Mouse (Mus musculus) ovary, postnatal 14 days (tissue): ENCODE results near the gene Slamf9.

Experiments used
- DNase-seq: peaks from one replicate; pipeline ENCODE4 v3.0.0; 2022; ENCODE audit warnings: low spot score

Slamf9 gene

DNA sequence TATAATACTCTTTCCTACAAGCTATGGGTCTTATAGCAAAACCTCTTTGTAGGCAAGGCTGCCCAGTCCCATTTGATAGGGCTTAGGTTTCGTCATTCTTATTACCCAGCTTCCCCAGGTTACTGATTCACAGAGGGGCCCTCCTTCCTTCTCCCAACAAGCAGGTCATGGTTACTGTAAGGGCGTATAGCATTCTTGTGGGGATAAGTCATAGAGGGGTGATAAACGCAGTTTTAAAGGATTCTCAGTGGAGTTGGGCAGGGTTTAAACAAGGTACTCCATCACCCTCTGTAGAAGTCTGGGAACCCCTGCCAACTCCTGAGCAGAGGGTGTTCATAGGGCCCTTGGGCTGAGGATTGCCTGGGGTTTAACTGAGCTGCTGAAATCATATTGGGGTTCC lies 12.6 kb upstream of the Slamf9 start:
- no peak for DNase-seq

DNA sequence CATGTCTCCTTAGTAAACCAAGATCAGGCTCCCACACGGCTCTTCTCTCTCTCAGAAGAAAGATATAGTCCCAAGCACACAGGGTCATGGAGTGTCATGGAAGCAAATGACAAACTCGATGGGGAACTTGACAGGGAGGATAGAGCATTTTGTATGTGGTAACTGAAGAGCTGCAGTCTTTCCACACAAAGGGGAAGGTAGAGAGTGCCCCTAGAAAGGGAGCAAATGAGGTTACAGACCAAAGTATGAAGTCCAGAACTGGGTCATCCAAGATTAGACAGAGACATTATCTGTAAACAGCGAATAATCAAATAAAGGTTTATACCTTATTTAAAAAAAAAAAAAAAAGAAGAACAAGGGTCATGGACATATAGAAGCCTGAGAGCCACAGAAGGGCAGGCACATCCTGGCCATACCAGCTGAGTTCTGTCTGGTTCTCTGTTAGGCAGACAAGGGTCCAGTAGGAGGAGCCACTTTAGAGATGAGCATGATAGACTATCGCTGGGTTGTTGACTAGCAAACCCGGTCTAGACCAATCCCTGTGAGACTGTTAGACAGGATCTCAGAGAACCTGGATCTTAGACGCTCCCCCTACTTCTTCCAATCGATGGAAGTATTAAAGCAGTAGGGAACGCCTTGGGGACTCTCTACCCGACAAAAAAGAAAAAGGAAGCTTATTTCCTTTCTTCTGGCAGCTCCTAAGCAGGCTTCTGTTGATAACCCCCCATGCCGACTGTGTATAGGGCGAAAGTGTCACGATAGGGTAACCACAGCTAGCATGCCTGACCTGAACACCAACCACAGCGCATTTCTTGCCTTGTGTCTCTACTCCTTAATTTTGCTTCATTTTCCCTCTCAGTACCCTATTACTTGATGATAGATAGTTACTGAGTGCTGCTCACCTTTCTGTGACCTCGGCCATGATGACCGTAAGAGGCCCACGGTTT lies 11.5 kb upstream of the Slamf9 start:
- no peak for DNase-seq

DNA sequence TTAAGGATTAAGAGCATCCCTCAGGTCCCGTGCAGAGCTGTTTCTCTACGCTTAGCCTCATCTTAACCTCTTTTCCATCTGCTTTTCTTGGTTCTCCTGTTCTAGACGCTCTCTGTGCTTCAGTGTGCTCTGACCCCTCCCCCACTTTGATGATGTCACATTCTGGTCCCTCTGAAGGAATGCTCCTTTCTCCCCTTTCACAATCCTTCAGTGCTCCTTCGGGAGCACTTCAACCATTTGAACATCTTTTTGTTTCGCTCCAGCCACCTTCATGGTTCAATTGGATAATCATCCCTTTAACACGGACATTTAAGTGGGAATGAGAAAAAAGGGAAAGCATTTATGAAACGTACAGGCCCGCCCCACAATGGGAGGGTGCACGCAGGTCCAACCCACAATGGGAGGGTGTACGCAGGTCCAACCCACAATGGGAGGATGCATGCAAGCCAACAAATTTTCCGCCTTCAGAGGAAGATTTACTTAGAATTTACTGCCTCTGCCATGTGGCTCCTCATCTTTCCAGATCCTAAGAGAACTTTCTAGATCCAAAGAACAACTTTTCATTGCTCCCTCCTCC lies 6.8 kb upstream of the Slamf9 start:
- DNase-seq: no peak

DNA sequence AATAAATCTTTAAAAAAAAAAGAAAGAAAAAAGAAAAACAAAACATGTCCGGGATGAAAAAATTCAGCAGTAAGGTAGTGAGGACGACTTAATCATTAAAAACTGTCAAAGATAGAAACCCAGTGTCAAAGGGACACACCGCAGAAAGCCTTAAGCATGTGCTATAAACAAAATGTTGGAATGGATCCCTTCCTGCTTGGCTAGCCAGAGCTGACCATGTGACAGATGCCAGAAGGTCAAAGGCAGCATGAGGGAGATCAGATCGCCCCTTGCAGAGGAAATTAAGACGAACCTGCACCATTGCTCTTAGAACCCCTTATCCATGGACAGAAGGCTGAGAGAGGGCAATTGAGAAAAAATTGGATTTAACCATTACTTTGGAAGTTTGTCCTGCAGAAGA lies 5.8 kb upstream of the Slamf9 start:
- DNase-seq: no peak

DNA sequence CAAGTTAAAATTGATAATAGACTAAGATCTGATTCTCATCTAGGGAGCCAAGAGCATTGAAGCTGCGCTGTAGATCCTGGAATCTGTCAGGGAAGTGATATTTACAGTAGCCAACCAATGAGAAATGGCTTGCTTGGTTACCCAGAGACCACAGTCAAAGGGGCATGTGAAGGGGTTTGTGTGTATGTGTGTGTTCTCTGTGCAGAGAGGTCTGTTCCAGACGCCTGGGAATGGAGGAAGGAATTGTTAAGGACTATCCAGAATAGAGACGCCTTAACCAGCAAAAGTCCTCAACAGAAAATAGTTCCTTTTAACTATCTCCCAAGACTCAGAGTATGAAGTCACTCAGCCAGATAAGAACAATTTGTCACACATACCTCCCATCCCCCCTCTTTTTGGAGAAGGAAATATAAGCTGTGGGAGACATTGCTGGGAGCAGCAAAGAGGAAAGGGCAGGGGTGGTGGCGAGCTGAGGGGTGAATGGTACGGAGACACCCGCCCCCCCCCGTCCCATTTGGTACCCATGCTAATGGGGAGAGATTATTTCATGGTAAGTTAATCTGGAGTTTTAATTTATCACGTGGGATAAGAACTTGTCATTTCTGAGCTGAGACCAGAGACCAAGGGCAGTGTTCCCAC lies 5.2 kb upstream of the Slamf9 start:
- no peak for DNase-seq

DNA sequence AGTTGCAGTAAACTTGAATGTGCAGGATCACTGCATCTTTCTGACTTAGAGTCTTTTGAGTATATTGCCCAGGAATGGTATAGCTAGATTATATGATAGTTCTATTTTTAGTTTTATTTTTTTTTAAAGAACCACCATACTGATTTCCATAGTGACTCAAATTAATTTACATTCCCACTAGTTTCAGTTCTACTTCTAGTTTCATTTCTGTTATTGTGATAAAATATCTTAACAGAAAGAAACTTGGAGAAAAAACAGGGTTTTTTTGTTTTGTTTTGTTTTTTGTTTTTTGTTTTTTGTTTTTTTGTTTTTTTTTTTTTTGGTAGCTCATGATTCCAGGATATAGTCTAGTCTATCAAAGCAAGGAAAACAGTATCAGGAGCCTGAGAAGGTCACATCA lies 2.2 kb upstream of the Slamf9 start:
- no peak for DNase-seq

DNA sequence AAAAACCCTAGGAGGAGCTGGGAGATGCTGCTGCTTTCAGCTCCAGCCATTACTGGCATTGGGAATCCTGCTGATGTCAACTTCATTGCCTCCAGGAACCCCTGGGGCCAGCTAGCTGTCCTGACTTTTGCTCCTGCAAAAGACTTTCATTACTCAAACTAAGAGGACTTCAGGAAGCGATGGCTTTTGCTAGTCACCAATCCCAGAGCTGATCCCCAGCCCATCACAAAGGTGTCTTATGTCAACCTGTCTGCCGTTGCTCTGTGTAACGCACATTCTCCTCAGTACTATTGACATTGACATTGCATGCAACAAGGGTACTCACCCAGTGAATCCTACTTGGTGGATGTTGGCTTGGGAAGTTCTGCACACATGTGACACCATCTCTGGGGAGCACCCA lies 962 bp upstream of the Slamf9 start:
- DNase-seq: no peak

DNA sequence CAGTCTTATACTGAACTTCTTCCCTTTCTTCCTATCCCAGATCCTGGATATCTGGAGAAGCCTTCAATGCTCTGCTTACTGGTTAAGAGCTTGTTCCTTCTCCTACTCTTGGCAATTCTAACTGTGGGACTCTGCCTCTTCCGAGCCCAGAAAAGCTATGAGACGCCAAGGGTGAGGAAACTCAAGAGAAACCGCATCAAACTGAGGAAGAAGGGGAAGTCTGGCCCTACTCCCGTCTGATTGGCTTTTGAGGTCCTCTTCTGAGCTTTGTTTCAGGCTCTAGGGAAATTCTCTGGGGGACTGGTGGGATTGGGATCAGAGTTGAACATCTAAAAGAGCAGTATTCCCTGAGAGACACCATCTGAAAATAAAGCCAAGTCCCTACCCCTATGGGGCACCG lies 2.9 kb downstream of the Slamf9 start:
- DNase-seq: no peak

DNA sequence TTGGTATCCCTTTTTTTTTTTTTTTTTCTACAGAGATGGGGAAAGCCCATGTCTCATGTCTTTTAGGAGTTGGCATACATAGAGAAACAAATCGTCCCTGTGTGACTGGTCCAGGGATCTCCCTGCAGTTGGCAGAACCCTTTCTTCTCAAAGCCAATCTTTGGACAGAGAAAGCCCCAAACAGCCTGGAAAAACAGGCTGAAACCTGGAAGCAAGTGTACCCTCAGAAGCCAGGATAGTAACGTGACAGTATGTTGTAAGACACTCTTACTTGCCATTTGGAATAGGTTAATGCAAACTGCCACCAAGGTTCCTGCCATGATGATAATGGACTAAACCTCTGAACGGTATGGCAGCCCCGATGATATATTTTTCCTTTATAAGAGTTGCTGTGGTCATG lies 5.2 kb downstream of the Slamf9 start:
- DNase-seq: no peak

DNA sequence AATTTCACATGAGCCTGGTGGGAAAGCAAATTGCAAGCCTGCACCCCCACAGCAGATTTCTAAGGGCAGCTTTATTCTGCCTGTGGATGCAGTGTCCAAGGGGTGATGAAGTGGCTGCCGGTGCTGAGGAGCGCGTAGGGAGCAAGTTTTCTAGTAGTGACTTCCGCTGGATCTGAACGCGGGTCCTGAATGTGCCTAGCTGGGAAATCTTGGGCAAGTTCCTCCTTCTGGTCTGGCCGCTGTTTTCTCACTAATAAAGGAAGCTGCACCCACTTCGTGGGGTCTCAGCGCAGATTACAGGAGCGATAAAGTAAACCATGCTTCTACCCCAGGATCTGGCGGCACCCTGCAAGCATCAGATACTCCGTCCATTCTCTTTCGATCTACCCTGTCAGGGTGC lies 6.0 kb downstream of the Slamf9 start:
- no peak for DNase-seq

DNA sequence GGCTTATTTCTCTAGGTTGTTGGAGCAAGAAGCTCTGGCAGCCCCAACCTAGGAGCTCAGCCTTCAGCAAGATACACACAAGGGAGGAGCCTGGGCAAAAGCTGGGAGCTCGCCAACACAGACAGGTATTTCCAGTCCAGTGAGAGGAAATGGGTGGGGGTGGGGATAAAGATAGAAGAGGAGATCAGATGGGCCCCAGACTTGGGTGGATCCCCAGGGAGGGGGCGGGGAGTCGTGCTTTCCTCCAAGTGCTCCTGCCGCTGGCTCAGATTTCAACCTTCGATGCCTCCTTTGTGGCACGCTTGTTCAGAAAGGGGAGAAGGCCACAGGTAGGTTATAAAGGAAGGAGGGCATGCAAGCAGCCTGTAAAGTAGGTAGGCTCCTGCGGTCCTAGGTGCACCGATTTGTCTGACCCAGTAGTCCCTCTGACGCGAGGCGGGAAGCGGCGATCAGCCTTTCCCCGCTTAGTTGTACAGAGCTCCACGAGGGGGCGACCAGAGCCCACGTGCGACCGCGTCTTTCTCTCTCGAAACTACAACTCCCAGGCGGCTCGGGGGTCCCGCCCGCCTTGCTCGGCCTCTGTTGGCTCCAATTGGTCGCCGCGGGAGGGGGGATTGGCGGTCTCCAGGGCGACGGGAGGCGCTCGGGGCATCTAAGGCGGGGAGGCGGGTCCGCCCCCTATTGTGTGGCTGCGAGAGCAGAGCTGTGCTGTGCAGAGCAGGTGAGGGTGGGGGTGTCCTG lies 6.6 kb downstream of the Slamf9 start, which contains the start of gene Igsf9:
Gene Igsf9 (plus strand): TSS at position 249 of the 741 bp plus-strand sequence.
- DNase-seq: peak; percentile 85

DNA sequence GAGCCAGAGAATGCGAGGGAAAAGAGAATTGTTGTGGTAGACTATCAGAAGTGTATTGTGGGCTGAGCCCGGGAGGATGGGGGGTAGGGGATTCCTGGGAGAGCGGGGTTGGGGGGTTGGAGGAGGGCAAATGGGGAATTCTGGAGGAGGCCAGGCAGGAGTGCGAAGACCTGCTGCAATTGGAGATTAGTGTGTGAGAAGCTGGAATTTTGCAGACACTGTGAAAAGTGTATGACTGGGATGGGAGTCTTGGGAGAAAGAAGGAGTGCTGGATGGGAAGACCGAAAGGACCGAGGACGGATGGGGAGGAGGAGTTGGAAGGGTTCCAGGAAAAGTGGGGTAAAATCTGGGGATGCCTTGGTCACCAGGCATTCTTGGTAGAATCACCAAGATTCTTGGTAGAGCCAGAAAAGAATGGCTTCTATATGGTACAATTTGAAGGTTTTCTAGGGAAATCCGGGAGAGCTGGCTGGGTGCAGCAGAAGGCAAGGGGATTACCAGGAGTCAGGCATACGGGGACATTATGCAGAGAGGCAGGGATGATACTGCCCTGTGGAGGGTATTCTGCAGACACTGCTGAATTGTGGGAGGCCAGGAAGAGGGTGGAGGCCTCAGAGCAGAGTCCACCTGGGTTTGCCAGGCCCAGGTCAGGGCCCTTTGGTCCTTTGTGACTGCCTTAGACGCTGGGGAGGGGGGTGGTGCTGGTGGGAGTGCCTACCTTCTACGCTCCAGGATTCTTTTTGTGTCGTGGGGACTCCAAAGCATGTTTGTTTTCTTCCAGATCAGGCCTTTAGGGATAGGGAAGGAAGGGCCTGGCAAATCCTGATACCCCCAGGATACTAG lies 7.6 kb downstream of the Slamf9 start:
- no peak for DNase-seq

DNA sequence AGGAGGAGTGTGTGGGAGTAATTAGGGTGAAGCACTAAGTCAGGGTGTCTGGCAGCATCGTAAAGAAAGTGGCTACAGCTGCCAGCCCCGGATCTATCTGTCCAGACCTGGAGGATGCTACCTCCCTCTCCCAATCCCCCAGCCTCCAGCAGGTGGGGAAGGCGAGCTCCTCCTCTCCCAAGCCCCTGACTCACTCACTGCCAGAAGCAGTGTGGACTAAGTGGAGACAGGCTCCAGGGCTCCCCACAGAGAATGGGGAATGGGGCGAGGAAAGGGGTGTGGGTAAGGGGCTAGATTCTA lies 8.2 kb downstream of the Slamf9 start:
- DNase-seq: no peak

DNA sequence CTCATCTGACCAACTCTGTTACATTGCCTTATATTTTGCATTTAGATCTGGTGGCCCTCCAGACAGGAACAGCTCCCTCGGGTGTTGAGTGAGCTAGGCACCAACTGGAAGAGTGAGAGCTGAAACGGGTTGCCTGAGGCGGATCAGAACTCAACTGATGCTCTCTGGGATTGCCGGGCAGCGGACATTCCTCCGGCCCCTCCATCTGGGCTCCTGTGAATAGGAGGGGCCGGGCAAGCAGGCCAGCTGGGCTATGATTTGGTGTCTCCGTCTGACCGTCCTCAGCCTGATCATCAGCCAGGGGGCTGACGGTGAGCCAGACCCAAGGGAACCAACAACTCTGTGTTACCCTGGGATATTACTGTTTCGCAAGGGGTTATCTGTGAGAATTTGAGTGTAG lies 9.1 kb downstream of the Slamf9 start:
- no peak for DNase-seq

DNA sequence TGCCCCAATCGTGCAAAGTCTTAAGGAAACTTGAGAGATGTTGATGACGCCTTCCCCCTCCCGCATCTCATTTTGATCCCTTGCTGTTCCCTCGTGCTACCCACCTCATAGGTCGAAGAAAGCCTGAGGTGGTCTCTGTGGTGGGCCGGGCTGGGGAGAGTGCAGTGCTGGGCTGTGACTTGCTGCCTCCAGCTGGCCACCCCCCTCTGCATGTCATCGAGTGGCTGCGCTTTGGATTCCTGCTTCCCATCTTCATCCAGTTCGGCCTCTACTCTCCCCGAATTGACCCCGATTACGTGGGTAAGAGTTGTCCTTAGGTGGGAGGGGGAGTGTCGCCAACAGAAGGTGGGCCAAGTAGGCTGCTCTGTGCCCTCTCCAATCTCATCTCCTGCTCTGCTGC lies 9.5 kb downstream of the Slamf9 start:
- no peak for DNase-seq

DNA sequence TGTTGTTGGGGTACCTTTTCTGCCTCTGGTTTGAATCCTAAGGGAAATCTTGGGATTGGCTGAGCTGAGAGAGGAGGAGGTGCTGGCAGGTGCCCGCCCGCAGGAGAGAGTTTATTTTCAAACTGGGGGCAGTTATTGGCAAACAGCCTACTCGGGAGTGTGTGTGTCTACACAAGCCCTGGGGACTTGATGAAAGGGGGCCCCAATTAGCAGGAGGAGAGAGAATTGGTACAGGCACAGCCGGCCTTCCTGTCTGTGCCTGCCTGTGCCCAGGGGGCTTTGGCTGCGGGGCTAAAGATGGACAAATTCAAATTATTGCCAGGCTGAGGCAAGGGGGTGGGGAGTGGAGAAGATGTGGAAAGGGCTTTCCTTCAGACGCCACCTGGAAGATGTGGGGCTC lies 10.7 kb downstream of the Slamf9 start:
- DNase-seq: no peak

DNA sequence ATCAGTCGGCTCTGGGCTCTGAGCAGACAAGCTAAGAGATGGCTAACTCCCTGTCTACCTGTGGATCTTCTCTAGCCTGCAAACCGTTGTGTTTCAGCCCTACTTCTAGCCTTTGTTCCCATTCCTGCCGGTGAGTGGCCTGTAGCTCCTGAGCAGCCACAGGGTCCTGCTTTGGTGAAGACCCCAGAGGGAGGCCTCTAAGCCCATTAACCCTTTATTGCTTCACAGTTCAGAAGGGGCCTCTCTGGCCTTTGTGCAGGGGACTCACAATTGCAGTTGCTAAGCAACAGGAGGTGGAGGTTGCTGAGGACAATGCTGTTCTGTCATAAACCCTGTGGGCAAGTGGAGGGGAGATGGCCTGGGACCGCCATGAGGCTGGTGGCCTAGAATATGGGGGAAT lies 11.1 kb downstream of the Slamf9 start:
- DNase-seq: no peak

DNA sequence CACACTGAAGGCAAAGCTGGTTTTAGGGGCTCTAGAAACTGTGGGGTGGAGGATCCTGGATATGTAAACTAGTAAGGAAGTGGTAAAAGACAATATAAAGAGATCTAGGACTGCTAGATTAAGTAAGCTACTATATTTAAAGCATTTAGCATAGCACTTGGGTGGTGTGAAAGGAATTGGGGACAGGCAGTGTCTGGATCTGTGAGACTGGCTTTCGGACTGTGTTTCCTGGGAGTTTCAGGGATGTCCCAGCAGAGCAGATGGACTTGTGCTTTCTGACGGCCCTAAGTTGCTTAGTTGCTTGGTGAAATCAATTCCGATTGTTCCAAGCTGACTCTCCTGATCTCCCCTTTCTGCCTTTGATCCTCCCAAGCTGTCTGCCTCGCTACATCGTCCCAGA lies 11.5 kb downstream of the Slamf9 start:
- no peak for DNase-seq

DNA sequence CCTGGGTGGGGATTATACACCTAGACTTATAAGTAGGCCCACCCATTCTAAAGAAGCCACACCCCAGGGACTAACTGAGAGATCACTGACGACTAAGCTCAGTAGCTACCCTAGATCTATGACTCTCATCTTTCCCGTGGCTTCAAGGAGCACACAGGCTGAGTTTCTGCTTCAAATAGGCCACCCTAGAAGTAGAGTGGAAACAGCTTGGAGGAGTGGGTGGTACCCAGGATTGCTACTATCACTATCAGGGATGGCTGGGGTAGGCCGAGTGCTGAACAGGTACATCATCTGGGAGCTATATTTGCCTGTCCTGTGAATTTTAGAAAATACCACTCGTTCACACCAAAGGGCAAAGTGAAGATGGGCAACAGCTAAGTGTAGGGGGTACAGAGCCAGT lies 12.7 kb downstream of the Slamf9 start:
- DNase-seq: no peak

DNA sequence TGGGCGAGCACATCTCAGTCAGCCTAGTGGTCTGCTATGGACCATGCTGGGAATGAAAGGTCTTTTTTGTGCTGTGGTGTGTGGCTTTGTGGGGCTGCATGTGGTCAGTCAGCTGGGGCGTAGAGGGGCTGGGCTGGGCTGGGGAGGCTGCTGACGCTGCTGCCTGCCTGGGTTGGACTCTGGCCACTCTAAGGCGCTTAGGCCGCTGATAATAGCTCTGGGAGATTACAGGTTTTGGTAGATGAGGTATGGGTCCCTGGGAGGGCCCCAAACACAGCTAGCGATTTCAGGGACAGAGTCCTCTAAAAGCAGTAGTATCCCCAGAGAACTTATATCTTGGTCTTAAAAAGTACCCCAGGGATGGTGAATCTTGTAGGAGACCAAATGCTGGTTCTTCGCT lies 13.7 kb downstream of the Slamf9 start:
- no peak for DNase-seq

DNA sequence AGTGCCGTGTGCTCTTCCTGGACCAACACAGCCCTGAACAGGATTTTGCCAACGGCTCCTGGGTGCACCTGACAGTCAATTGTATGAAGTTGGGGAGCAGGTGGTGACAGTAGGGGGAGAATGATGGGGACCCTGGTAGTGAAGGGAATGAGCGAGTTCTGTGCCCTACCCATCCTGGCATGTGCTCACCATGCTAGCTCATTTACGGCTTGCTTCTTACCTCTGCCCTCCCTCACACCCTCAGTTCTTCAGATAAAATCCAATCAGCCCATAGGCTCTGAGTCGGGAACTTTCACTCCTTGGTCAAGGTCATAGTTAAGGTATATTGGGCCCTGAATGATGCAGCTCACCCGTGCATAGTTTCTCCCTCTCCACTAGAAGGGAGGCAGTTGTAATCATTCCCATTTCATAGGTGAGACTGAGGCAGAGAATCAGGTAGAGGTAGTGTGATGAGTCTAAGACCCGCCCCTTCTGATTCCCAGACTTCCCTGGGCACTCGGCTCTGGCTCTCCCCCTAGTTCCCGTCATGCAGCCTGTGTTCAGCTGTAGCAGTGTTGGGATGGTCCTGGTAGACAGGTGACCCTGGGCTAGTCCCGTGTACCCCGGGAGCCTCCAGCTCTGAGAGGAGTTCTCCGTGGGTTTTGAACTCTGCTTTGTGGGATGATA lies 14.6 kb downstream of the Slamf9 start:
- DNase-seq: no peak
